Mouse (Mus musculus) G1E (cell line): ENCODE results near the gene Srpr.

ENCODE experiments used
- CTCF ChIP-seq: IDR thresholded peaks from 2 replicates; pipeline ENCODE4 v1.5.1; 2012; ENCODE audit warnings: low read depth, low read length, inconsistent platforms, mixed read lengths
- GATA1 ChIP-seq: IDR thresholded peaks from 2 replicates; pipeline ENCODE4 v1.6.1; 2012; ENCODE audit warnings: borderline replicate concordance, low read length, inconsistent platforms, mixed read lengths
- GATA2 ChIP-seq: IDR thresholded peaks from 2 replicates; pipeline ENCODE4 v1.6.1; 2012; ENCODE audit warnings: low read depth, low read length, inconsistent platforms, borderline replicate concordance
- POLR2AphosphoS5 ChIP-seq: IDR thresholded peaks from 2 replicates; pipeline ENCODE4 v1.6.1; 2012; ENCODE audit warnings: low read depth, low read length, inconsistent platforms; ENCODE audit not compliant: insufficient replicate concordance

DNA sequence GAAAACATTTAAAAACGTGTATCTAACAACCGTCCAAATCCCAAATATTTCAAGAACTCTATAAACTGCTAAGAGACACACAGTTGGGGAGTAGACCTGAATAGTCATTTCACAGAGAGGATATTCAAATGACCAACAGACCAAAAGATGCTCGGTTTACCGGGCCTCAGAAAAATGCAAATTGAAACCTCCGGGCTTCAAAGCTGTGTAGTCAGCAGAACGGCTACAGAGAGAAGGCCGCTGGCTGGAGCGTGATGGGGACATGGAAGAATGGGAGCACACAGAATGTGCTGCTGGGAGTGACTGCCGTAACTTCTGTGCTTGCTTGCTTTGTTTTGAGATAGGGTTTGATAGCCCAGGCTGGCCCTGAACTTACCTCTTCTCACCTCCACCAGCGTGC, 1.6 kb upstream of the Srpr start:
- TF ChIP-seq CTCF (no peak), GATA1 (no peak), POLR2AphosphoS5 (no peak), GATA2 (no peak)
